Mouse (Mus musculus) forebrain, embryonic 13.5 days (tissue): ENCODE data around the gene Cst9. TPM values are rescaled to one million over a fixed set of nuclear protein-coding genes. Genes with fewer than 3 reads are reported as not detected.

Experiments
- ATAC-seq: fragments of 200-750 bp; cut with Nextera tagmentation; 2 replicates; pipeline ENCODE4 v1.8.0; 2017
- H3K27ac ChIP-seq: fragments of 300-500 bp; sonication (generic); 2 replicates; pipeline ENCODE4 v1.5.1; 2015; ENCODE audit warnings: inconsistent platforms, mild to moderate bottlenecking, moderate library complexity
- H3K27me3 ChIP-seq: fragments of 300-500 bp; sonication (generic); 2 replicates; pipeline ENCODE4 v1.6.1; 2015; ENCODE audit warnings: mild to moderate bottlenecking, inconsistent platforms
- H3K36me3 ChIP-seq: fragments of 300-500 bp; sonication (generic); 2 replicates; pipeline ENCODE4 v1.6.1; 2015; ENCODE audit warnings: mild to moderate bottlenecking, inconsistent platforms; ENCODE audit not compliant: poor library complexity, severe bottlenecking
- H3K4me1 ChIP-seq: fragments of 300-500 bp; sonication (generic); 2 replicates; pipeline ENCODE4 v1.6.1; 2015; ENCODE audit warnings: inconsistent platforms
- H3K4me2 ChIP-seq: fragments of 300-500 bp; sonication (generic); 2 replicates; pipeline ENCODE4 v1.6.1; 2015; ENCODE audit warnings: inconsistent platforms, mild to moderate bottlenecking, moderate library complexity
- H3K4me3 ChIP-seq: fragments of 300-500 bp; sonication (generic); 2 replicates; pipeline ENCODE4 v1.5.1; 2015; ENCODE audit warnings: mild to moderate bottlenecking, inconsistent platforms
- H3K9ac ChIP-seq: fragments of 300-500 bp; sonication (generic); 2 replicates; pipeline ENCODE4 v1.6.1; 2015; ENCODE audit warnings: mild to moderate bottlenecking, inconsistent platforms
- H3K9me3 ChIP-seq: fragments of 300-500 bp; sonication (generic); replicated peaks from 2 replicates; pipeline ENCODE4 v1.6.1; 2016; ENCODE audit warnings: inconsistent platforms
- WGBS: fragments of 180-500 bp; shearing (Covaris S2); methylation state at CpG from one replicate; pipeline ENCODE4 v1.1.7; 2015; 5-methylcytosine and 5-hydroxymethylcytosine counted together
- polyA plus RNA-seq: library from polyadenylated mRNA; unstranded; fragments of >200 nt; fragmentation: Nextera tagmentation; extraction: Ambion mirVana; gene quantifications from 2 replicates; pipeline ENCODE4 v1.2.1, GENCODE M21; 2015

Cst9 gene
- polyA plus RNA-seq, result not detected in 2 replicates

DNA sequence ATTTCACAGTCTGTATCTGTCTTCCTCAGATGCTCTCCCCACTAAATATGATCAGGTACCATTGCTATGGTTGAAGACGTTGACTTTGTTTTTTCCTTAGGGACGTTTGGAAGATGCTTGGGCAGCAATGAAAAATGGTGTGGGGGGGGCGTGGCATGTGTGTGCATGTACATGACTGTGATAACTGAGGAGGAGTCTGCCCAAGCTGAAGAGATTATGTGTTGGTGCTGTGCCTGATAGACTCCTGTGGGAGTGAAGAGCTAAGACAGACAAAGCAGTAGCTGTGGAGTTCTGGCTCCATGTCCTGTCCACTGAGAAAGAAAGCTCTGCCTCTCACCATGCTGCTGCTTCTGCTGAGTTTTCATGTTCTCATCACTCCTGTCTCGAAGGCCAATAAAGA, at the start of gene Cst9:
Cst9 (plus strand) TSS at position 236 of the 400 bp plus-strand sequence.
- Histone ChIP-seq H3K4me3 (no peak within 1 kb of the TSS), H3K36me3 (no peaks in the 10 kb centered on the region), H3K9me3 (no peaks in the 10 kb centered on the region), H3K9ac (no peak within 1 kb of the TSS), H3K27ac (no peak within 1 kb of the TSS), H3K4me2 (no peak within 1 kb of the TSS), H3K27me3 (no peaks in the 10 kb centered on the region), H3K4me1 (no peaks in the 10 kb centered on the region)
- 75% methylated on average over 4 of the region's 4 CpGs for WGBS
- ATAC-seq, result no peak

DNA sequence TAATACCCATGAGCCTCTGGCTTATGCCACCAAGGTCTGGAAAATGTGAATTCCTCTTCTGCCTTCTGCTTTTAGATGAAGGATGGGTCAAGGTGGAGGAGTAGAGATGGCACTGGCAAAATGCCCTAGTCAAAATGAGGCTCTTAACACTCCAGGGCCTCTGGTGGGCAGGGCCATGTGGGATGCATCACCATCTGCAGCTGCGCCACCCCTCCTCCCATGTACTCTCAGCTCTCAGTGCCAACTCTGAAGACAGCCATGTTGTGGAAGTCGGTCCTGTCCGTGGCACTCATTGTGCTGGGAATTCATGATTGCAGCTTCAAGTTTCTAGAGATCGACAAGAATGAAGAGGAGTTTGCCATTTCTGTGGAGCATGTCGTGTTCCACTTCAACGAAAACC, 45.8 kb upstream of the Cst9 start, which contains the start of gene Cst12:
Cst12 (plus strand) TSS at position 220 of the 400 bp plus-strand sequence.
- Histone ChIP-seq H3K4me2 (no peak within 1 kb of the TSS), H3K4me3 (no peak within 1 kb of the TSS), H3K36me3 (no peaks in the 10 kb centered on the region), H3K9ac (no peak within 1 kb of the TSS), H3K27me3 (no peaks in the 10 kb centered on the region), H3K4me1 (no peaks in the 10 kb centered on the region), H3K27ac (no peak within 1 kb of the TSS), H3K9me3 (no peaks in the 10 kb centered on the region)
- ATAC-seq, result no peak
- WGBS, result 92% methylated on average over 6 of the region's 6 CpGs

DNA sequence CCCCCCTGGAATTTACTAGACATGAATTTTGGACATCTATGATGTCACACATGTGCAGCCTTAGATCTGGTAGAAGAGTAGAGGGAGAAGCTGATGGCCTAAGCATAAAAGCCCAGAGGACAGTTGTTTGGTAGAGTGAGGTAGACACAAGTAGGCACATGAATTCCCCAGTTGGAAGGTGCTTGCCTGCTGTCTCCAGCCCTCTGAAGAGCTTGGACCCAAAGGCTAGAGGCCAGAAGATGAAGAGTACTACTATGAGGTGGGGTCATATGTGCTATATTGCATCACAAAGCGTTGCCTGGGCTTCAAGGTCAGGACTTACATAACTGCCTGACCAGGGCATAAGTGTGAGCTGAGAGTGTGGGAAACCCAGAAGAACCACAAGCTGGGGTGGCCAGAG, 36.5 kb upstream of the Cst9 start, which contains the start of gene Cst8:
Cst8 (plus strand) TSS at position 301 of the 400 bp plus-strand sequence.
- H3K36me3 ChIP-seq, result no peaks in the 10 kb centered on the region
- 84% methylated on average over 1 of the region's 1 CpGs for WGBS
- no peak within 1 kb of the TSS for H3K27ac ChIP-seq

DNA sequence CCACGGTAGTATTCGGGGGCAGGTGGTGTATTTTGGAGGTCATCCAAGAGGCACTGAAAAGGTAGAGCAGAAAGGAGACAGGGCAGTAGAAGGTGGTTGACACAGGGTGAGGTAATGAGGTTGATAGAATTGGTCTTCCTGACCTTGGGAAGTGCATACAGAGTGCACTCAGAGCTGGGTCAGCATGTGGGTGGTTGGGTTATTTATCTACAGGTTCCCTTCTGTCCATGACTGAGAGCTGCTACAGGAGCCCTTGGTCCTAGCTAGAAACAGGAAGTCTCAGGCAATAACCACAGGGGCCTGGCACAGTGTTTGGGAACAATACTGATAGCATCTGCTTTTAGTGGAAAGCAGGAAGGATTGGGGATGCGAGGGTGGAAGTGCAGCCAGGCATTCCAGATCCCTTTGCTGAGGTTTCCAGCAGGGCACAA, 33.4 kb upstream of the Cst9 start:
- H3K9ac ChIP-seq, result no peak overlapping the region
- H3K4me1 ChIP-seq, result no peaks in the 10 kb centered on the region
- WGBS, result 69% methylated on average over 3 of the region's 3 CpGs
- H3K4me3 ChIP-seq, result no peak overlapping the region
- H3K9me3 ChIP-seq, result no peaks in the 10 kb centered on the region
- no peak for ATAC-seq
- no peaks in the 10 kb centered on the region for H3K36me3 ChIP-seq
- no peak overlapping the region for H3K27ac ChIP-seq
- no peaks in the 10 kb centered on the region for H3K27me3 ChIP-seq
- H3K4me2 ChIP-seq, result no peak overlapping the region

More for the DNA sequence above, 36.5 kb upstream of the Cst9 start, which contains the start of gene Cst8:
- Histone ChIP-seq H3K9ac (no peak within 1 kb of the TSS), H3K4me1 (no peaks in the 10 kb centered on the region), H3K9me3 (no peaks in the 10 kb centered on the region), H3K27me3 (no peaks in the 10 kb centered on the region), H3K4me2 (no peak within 1 kb of the TSS), H3K4me3 (no peak within 1 kb of the TSS)
- ATAC-seq, result no peak

DNA sequence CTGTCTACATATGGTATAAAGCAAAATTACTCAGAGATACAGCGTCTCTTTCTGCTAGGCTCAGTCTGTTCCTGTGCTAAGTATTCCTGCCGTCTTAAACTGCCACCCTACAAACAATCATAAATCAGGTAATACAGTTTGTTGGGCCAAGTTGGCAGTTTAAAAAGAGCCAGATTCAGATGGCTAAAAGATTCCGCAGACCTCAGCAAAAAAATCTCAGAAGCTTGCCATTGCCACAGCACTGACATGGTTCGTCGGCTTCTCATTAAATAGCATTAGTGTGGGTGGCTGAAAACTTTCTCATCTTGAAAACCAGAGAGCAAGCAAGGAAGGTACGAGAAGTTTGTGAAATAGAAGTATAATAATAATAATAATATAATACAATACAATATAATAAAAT, 28.3 kb upstream of the Cst9 start:
- ATAC-seq, result no peak
- WGBS, result 88% methylated on average over 6 of the region's 6 CpGs
- no peaks in the 10 kb centered on the region for H3K27me3 ChIP-seq

DNA sequence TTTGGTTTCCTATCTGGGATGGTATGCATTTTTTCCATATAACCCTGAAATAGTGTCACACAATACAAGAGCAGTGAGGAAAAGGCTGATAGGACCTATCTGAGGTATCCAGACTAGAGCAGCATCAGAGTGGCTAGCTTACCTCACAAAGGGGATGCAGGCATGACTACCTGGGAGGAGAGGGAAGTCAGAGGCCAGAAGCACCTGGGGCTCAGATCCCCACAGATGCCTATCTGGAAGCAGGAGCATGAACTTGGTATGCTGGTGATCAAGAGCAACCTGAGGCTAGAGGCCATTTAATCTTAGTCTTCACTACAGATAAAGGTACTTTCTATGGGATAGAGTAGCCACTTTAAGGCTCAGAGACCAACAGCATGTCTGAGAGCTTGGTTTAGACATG, 15.0 kb upstream of the Cst9 start, which contains the start of gene Cst13:
Cst13 (plus strand) TSS at position 173 of the 400 bp plus-strand sequence.
- Histone ChIP-seq H3K36me3 (no peaks in the 10 kb centered on the region), H3K4me1 (no peaks in the 10 kb centered on the region), H3K4me2 (no peak within 1 kb of the TSS), H3K9me3 (no peaks in the 10 kb centered on the region), H3K9ac (no peak within 1 kb of the TSS), H3K27me3 (no peaks in the 10 kb centered on the region), H3K4me3 (no peak within 1 kb of the TSS), H3K27ac (no peak within 1 kb of the TSS)
- no peak for ATAC-seq

More for the DNA sequence above, 28.3 kb upstream of the Cst9 start:
- Histone ChIP-seq H3K27ac (no peak overlapping the region), H3K9ac (no peak overlapping the region), H3K36me3 (no peaks in the 10 kb centered on the region), H3K9me3 (no peaks in the 10 kb centered on the region), H3K4me2 (no peak overlapping the region), H3K4me1 (no peaks in the 10 kb centered on the region), H3K4me3 (no peak overlapping the region)

DNA sequence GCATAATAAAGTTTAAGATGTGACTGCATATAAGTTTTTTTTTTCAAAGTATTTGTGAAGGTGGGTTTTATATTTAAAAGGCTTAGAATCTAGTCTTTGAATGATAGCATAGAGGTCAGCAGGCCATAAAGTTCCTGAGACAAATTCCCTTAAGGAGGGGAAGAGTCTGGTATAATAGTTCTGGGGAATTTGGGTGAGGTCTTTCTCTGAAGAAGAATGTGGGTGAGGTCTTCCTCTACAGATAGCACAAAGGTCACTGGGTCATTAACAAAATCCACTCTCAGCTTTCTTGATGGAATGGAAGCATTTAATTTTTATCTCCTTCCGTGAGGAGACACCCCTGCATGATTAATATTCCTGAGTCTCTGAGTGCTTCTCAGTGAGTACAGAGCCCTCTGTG, 9.0 kb upstream of the Cst9 start:
- Histone ChIP-seq H3K27me3 (no peaks in the 10 kb centered on the region), H3K36me3 (no peaks in the 10 kb centered on the region), H3K4me1 (no peaks in the 10 kb centered on the region), H3K4me3 (no peak overlapping the region), H3K4me2 (no peak overlapping the region), H3K9ac (no peak overlapping the region), H3K9me3 (no peaks in the 10 kb centered on the region), H3K27ac (no peak overlapping the region)
- ATAC-seq, result no peak
- 85% methylated on average over 1 of the region's 1 CpGs for WGBS

DNA sequence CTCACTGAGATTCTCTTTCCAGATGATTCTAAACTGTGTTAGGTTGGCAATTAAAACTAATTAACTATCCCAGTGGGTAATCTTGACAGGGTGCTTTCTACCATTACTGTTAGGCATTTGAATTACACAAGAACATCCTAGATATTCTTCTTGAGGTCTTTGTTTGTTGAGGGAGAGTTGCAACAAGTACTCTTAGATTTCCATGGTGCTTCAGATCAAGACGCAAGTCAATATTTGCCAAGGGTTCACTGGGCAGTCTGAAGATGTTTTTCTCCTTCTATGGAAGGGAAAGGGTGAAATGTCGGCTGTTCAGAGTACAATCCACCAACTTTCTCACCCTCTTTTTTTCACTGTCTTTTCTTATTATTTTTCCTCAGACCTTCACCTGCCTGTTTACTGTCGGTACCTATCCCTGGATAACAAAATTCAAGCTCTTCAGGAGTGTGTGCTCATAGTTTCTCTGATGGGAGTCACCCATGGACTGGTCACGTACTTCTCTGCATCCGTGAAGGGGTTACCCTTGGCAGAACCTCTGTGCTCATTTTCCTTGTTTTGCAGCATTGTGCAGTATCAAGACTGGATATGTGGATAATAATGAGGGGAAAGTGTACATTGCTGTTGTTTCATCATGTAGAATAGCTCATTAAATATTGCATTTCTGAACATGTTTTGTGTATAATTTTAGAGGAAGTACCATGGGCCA, 3.3 kb downstream of the Cst9 start:
- H3K9ac ChIP-seq, result no peak overlapping the region
- no peak overlapping the region for H3K27ac ChIP-seq
- no peaks in the 10 kb centered on the region for H3K27me3 ChIP-seq
- H3K4me1 ChIP-seq, result no peaks in the 10 kb centered on the region
- no peak overlapping the region for H3K4me2 ChIP-seq
- H3K9me3 ChIP-seq, result no peaks in the 10 kb centered on the region
- no peak overlapping the region for H3K4me3 ChIP-seq
- 86% methylated on average over 5 of the region's 5 CpGs for WGBS
- ATAC-seq, result no peak
- H3K36me3 ChIP-seq, result no peaks in the 10 kb centered on the region

DNA sequence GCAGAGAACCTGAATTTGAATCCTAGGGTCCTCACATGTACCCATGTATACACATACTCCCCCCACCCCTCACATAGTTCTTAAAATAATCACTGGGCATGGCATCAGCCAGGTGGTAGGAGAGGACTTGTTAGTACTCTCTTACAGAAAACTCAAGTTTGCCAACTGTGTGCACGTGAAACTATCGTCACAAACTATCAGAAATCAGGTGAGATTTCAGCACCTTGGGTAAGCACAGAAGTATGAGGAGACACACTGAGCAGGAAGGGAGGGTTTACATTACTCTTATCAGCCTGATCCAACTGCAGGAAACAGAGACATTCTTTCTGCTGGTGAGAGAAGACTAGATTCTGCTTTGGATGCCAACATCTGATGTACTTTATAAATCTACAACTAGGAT, 4.3 kb downstream of the Cst9 start:
- Histone ChIP-seq H3K4me2 (no peak overlapping the region), H3K4me3 (no peak overlapping the region), H3K4me1 (no peaks in the 10 kb centered on the region), H3K36me3 (no peaks in the 10 kb centered on the region), H3K9ac (no peak overlapping the region), H3K9me3 (no peaks in the 10 kb centered on the region), H3K27ac (no peak overlapping the region), H3K27me3 (no peaks in the 10 kb centered on the region)
- WGBS, result 93% methylated on average over 2 of the region's 2 CpGs
- no peak for ATAC-seq

DNA sequence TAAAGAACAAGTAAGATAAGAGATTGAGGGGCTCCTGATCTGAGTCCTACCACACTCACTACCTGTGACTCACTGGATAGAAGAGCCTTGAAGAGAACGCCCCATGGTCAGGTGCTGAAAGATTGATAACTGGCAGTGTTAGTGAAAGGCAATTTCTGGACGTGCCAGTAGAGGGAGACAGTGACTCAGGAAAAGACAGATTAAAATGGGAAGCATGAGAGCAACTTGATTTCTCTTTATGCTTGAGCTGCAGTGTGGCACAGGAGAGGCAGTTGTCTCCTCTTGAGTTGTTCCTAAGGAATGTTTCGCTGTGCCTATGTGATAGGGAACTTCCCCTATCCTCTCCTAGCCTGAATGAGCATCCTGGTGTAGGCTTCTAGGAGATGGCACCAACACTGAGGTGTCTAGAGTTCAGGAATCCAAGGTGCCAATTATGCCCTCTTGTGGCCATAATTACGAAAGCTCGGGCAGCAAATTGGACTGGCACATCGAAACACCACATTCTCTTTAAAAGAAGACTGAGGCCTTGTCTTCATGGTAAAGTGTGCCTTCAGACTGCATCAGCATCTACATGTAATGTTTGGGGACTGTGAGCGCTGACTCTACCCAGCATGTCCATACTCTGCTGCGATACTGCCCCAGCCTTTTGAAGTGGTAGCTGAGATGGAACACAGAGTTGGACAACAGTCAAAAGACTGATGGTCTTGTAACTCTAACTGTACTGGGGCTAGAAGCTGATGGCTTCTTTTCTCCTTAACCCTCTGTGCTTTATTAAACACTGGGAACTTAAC, 16.4 kb downstream of the Cst9 start:
- Histone ChIP-seq H3K27ac (no peak overlapping the region), H3K36me3 (no peaks in the 10 kb centered on the region), H3K9me3 (no peaks in the 10 kb centered on the region), H3K4me2 (no peak overlapping the region), H3K27me3 (no peaks in the 10 kb centered on the region), H3K9ac (no peak overlapping the region), H3K4me3 (no peak overlapping the region), H3K4me1 (no peaks in the 10 kb centered on the region)
- 44% methylated on average over 8 of the region's 8 CpGs for WGBS
- ATAC-seq, result peak; percentile 80

DNA sequence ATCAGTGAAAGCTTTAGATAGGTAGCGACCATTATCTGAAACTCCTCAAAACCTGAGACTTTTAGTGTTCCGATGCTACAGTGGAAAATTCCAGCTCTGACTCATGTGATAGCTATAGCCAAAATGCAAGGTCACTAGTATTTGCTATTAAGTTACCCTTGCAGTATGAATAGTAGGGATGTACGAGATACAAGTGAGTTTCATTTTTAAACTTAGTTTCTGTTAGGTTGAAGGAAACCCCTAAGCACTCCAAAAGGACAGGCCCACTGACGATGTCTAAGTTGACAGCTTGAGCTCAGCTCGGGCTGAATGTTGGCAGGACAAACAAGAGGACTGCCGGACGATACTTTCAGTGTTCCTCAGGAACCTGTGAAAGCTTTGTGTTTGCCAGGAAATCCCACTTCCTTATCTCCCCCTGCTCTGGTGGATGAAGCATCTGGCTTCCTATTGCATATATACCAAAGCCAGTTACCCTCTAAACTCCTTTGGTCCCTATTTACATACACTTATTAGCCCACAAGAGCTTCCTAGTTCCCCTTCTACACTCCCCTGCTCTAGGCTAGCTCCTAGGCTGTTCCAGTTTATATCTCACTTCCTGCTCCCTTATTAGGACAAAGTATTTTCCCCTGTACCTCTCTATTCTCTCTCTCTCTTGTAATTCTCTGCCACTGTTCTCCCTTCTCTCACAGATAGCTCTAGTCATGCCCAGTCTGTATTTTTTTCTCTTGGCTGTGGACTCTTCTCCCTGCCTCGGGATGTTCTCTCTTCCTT, 21.9 kb downstream of the Cst9 start:
- H3K4me3 ChIP-seq, result no peak overlapping the region
- H3K4me1 ChIP-seq, result peaks cover 3% of the 10 kb centered on the region; the same call in 1 of the 2 replicates
- H3K4me2 ChIP-seq, result no peak overlapping the region
- H3K27ac ChIP-seq, result no peak overlapping the region
- H3K9ac ChIP-seq, result no peak overlapping the region
- H3K36me3 ChIP-seq, result no peaks in the 10 kb centered on the region
- ATAC-seq, result no peak
- no peaks in the 10 kb centered on the region for H3K9me3 ChIP-seq
- no peaks in the 10 kb centered on the region for H3K27me3 ChIP-seq
- WGBS, result 81% methylated on average over 8 of the region's 8 CpGs

DNA sequence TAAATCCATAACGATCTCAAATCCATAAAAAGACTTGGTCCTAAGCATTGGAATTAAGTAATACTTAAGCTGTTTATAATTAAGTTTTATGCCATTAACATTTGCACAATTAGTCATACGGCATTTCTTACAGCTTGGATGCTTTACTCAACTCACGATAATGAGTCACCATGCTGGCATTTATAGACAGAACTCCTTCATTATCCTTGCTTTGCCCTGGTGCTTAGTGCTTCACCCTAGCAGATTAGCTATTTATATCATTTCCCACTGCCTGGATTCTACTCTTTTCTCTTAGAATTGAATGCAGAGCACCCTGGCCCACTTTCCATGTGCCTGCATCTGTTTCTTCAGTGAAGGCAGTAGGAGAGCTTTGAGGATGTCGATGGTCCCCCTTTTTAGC, 22.6 kb downstream of the Cst9 start:
- Histone ChIP-seq H3K4me2 (no peak overlapping the region), H3K9me3 (no peaks in the 10 kb centered on the region), H3K36me3 (no peaks in the 10 kb centered on the region), H3K4me1 (peaks cover 3% of the 10 kb centered on the region; the same call in 1 of the 2 replicates), H3K4me3 (no peak overlapping the region), H3K27me3 (no peaks in the 10 kb centered on the region), H3K9ac (no peak overlapping the region), H3K27ac (no peak overlapping the region)
- WGBS, result 55% methylated on average over 4 of the region's 4 CpGs
- ATAC-seq, result no peak
